Mouse (Mus musculus): ENCODE data around the gene Olfr457. TPM values are rescaled to one million over a fixed set of nuclear protein-coding genes. Genes with fewer than 3 reads are reported as not detected.

Gene Olfr457
- total RNA-seq, 2 experiments from 2014 or later = not detected

DNA sequence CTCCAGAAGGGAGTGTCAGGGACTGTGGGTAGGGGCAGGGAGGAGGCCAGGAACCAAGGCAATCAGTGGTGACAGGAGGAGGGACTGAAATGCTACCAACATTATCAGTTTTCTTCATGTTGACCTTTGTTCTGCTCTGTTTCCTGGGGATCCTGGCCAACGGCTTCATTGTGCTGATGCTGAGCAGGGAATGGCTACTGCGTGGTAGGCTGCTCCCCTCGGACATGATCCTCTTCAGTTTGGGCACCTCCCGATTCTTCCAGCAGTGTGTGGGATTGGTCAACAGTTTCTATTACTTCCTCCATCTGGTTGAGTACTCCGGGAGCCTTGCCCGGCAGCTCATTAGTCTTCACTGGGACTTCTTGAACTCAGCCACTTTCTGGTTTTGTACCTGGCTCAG is 41.7 kb downstream of the Olfr457 start, which contains the start of gene Tas2r126:
Tas2r126 (plus strand) TSS at position 90 of the 400 bp plus-strand sequence.
- TF ChIP-seq CTCF (IDR thresholded peaks at IDR 0.05) = no peak
- Histone ChIP-seq H3K4me3 (no peak within 1 kb of the TSS), H3K27ac (no peak within 1 kb of the TSS)
- intact Hi-C loops (cut with DNase I) = no loop called here
- no peak for DNase-seq

DNA sequence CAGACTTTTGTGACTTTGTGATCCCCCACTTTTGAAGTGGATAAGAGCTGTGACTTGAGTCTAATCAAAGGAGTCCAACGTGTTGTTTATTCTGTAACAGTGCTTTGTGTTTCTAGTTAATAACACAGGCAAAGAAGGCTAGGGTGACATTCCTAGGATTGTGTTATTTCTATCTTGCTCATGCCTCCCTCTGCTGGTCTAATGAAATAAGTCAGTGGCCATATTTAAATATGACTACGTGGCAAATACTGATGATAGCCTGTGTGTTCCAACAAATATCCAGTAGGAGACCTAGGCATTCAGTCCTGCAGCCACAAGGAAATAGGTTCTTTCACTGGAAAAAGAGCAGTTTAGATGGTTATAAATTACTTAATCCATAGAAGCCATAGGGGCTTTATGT is 42.6 kb downstream of the Olfr457 start:
- Histone ChIP-seq H3K4me3 (no peak overlapping the region), H3K27ac (no peak overlapping the region)
- DNase-seq = no peak
- TF ChIP-seq CTCF (IDR thresholded peaks at IDR 0.05) = peak; percentile 33
- intact Hi-C loops (cut with DNase I) = no loop called here

DNA sequence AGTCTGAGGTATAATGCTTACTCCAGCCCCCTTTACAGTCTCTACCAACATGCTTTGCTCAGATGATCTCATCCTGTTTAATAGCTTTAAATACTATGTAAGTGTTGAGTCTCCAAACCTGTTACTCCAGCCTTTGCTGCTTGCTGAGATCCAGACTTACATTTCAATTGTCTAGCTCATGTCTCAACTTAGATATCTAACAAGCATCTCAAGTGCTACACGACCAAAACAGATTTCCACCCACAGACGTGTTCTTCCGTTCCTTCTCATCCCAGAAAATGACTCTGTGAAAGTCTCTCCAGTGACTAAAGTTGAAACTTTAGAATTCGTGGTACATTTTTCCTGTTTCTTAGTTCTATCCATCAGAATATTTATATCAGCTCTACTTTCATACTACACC is 49.8 kb downstream of the Olfr457 start:
- no peak for DNase-seq
- Histone ChIP-seq H3K4me3 (no peak overlapping the region), H3K27ac (no peak overlapping the region)
- intact Hi-C loops (cut with DNase I) = no loop called here
- no peak for TF ChIP-seq CTCF (IDR thresholded peaks at IDR 0.05)

DNA sequence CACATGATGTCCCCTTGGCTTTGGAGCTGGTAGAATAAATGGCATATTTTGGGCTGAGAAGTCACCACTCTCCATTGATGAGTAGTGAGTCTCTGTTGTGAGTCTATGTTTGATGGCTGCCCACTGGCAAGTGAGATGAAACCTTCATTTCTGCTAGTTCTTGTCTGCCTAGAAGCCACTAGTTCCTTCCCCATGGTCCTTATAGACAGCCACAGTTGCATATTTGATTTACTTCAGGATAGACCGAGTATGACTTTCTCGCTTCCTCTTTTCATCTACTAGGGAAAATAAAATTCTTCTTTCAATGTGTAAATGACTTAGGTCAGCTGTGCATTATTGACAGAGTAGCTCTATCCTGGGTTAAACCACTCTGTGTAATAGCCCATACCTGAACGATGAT is 51.7 kb downstream of the Olfr457 start:
- intact Hi-C loops (cut with DNase I) = no loop called here
- no peak for DNase-seq
- no peak for TF ChIP-seq CTCF (IDR thresholded peaks at IDR 0.05)
- Histone ChIP-seq H3K27ac (no peak overlapping the region), H3K4me3 (no peak overlapping the region)

DNA sequence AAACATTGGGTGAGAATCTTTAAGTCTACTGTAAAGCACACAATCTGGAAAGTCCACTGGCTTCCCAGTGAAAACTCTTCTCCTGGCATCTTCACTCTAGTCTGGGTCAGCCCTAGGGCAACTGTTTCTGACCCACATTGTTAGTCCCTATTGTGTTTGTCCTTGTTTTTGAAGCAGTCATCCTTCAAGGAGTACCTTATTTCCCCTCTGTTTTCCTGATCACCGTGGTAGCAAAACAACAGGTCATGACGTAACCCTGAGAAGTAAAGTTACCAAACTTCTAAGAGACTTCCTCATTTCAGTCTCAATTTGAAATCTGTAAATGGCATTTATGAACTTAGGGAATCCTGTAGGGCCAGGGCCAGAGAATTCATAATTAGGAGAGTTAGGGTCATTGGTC is 54.7 kb downstream of the Olfr457 start:
- intact Hi-C loops (cut with DNase I) = no loop called here
- TF ChIP-seq CTCF (IDR thresholded peaks at IDR 0.05) = no peak
- Histone ChIP-seq H3K27ac (0 out of 2 replicates have a peak overlapping the region, but pooled peaks have one; percentile 40), H3K4me3 (no peak overlapping the region)
- no peak for DNase-seq

DNA sequence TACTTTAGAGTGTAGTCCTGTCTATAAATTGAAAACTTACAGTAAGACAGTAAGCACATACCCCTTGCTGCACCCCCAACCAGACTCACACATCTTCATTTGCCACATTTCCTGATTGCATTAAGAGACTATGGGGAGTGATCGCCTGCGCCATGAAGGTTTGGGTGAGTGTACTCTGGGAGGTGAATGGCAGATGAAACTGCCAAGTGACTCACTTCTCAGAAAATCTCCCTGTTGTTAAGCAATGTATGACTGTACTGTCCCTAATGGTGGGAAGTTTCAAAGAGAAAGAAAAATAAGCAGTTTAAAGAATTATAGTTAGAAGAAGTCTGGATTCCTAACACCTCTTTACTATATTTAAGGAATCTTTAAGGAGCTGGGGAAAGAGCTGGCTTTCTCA is 56.7 kb downstream of the Olfr457 start:
- H3K4me3 ChIP-seq = no peak overlapping the region
- intact Hi-C loops (cut with DNase I) = no loop called here
- DNase-seq = no peak
- TF ChIP-seq CTCF (IDR thresholded peaks at IDR 0.05) = no peak
- no peak overlapping the region for H3K27ac ChIP-seq

Other genes starting within 250 kb of the Olfr457 start
- gene Gstk1, start 230.4 kb downstream of the Olfr457 start, total RNA-seq (2021) = 10 to 100 TPM; 36.9 to 64.3 TPM
- under 1 TPM in 1 of 2 experiments, not detected in 1; 0.33 TPM for gene Tmem139, start 214.4 kb downstream of the Olfr457 start, total RNA-seq (2021)
- 1 to 10 TPM; 5.0 to 6.1 TPM for gene Casp2, start 211.3 kb downstream of the Olfr457 start, total RNA-seq (2021)
- gene Clcn1, start 189.7 kb downstream of the Olfr457 start, total RNA-seq (2021) = 100 to 1,000 TPM; 126 to 170 TPM
- gene Fam131b, start 151.7 kb downstream of the Olfr457 start, total RNA-seq (2021) = under 1 TPM; 0.33 to 0.45 TPM
- gene Zyx, start 126.7 kb downstream of the Olfr457 start, total RNA-seq (2021) = 10 to 100 TPM; 19.7 to 24.7 TPM
- gene Epha1, start 103.1 kb downstream of the Olfr457 start, total RNA-seq (2021) = under 1 TPM in 1 of 2 experiments, not detected in 1; 0.10 TPM
- gene Tas2r143, start 76.1 kb downstream of the Olfr457 start, total RNA-seq (2021) = not detected
- gene Tas2r135, start 70.9 kb downstream of the Olfr457 start, total RNA-seq (2021) = not detected
- gene Tas2r126, start 41.8 kb downstream of the Olfr457 start, total RNA-seq (2021) = under 1 TPM in 1 of 2 experiments, not detected in 1; 0.28 TPM
- not detected for gene Olfr458, start 11.1 kb downstream of the Olfr457 start, total RNA-seq (2021)
- not detected for gene Olfr456, start 10.9 kb upstream of the Olfr457 start, total RNA-seq (2021)
- not detected for gene Olfr455, start 71.3 kb upstream of the Olfr457 start, total RNA-seq (2021)
- gene Tcaf3, start 121.4 kb upstream of the Olfr457 start, total RNA-seq (2021) = not detected
- 1 to 10 TPM; 1.5 to 2.7 TPM for gene Tcaf2, start 168.9 kb upstream of the Olfr457 start, total RNA-seq (2021)
- 1 to 10 TPM; 4.0 to 8.1 TPM for gene Tcaf1, start 233.8 kb upstream of the Olfr457 start, total RNA-seq (2021)